Mouse (Mus musculus) heart, adult 18-20 months (tissue): ENCODE measurements around the gene Notch2. TPM values are rescaled to one million over a fixed set of nuclear protein-coding genes. Genes with fewer than 3 reads are reported as not detected.

Source experiments
- DNase-seq, 2 experiments: peaks; one replicate each; pipeline ENCODE4 v3.0.0; 2021 to 2022; ENCODE audit warnings: mixed read lengths in 1 of 2
- total RNA-seq, 2 experiments: library from RNA; stranded (reverse); gene quantifications; 2 replicates each; pipeline ENCODE4 v1.2.3; 2021

The Notch2 gene
- total RNA-seq, 2 experiments from 2014 or later = 15.2 to 17.6 TPM

DNA sequence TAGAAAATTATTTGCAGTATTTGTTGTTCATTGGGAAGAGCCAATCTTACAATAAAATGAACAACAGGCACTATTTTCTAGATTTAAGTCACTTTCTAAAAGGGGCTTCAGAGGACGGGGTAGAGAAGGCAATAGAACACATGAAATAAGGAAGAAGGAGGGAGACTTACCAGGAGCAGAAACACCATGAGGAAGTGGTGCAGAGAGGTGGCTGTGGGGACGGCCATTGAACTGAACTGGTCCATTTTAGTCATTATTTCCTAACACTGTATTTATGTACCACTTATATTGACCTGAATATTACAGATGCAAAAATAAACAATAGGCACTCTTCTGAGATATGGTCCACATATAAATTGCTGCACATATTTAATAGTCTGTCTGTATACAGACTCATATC, 143.7 kb downstream of the Notch2 start:
- DNase-seq = no peak

DNA sequence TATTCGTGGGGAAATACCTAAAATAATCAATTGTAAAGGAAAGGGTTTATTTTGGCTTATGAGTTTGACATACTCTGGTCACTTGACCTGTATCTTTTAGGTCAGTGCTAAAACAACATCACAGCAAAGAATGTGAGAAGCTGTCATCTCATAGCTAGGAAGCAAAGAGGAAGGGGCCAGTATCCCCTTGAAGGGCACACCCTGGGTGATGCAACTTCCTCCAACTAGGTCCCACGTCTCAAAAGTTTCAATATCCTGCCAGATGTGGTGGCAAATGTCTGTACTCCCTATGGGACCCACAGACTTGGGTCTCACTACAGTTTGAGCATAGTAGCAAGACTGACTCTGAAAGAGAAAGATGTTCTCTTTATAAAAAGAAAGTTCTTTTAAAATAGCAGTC, 144.3 kb downstream of the Notch2 start:
- DNase-seq = no peak

DNA sequence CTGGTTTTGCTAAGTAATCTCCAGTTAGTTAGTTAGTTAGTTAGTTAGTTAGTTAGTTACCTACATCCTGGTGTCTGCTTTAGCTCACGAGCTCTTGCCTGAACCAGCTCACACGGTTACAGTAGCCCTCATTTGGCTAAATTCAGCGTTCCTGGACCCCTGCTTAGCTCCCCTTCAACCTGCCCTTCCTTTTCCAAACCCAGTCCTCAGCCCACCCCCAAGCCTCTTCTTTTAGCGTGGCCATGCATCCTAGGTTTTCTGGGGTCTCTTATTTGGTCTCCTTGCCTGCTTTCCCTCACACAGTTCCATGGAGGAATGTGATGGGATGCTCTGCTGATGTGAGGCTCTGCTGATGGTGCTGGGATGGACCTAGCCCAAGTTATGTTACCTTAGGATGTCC, 145.3 kb downstream of the Notch2 start:
- DNase-seq = no peak

DNA sequence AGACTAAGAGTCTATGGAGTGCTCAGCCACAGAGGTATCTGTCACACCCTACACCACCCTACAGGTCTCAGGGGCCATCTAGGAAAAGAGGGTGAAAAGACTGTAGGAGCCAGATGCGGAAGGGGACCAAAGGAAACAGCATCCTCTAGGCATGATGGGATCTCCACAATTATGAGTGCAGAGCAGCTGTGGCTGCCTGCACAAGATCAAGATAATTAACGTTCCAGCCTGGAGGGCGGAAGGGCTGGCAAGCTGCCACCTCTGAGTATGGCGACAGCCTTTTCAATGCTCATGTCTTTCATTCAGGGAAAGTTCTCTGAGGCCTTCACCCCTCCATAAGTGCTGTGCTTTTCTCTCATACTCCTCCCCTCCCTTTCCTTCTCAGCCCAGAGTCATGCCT, 146.0 kb downstream of the Notch2 start:
- no peak for DNase-seq

DNA sequence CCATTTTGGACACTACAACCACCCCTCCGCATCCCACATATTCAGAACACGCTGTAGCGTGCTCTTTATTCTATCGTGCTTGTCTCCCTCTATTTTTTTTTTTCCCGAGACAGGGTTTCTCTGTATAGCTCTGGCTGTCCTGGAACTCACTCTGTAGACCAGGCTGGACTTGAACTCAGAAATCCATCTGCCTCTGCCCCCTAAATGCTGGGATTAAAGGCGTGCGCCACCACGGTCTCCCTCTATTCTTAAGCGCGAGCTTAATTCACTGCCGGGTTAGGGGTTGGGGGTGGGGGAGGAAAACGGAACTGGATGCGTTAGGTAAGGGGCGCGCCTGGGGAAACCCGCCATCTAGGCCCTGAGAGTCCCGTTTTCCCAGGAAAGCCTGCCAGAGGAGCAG, 147.0 kb downstream of the Notch2 start, which contains the start of gene Adam30:
Gene Adam30, plus strand, starts transcription at position 301 of the 400 bp plus-strand sequence.
- DNase-seq = no peak

DNA sequence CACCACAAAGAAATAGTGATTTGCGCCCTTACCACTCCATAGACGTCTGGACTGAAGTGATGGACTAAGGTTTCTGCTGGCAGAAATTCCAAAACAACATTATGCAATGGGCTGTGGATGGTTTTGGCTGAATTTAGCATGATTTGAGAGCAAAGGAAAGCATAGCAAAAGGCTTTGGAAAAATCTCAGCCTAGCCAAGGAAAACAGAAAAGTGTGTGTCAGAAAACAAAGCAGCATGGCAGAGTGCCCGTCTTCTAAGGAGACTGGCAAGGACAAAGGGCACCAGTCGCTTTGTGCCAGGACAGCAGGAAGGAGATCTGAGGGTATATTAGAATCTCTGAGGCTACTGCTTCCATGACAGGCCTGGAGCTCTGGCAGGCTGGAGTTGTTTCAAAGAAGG, 165.0 kb downstream of the Notch2 start:
- peak; percentile 67 to 70 for DNase-seq

DNA sequence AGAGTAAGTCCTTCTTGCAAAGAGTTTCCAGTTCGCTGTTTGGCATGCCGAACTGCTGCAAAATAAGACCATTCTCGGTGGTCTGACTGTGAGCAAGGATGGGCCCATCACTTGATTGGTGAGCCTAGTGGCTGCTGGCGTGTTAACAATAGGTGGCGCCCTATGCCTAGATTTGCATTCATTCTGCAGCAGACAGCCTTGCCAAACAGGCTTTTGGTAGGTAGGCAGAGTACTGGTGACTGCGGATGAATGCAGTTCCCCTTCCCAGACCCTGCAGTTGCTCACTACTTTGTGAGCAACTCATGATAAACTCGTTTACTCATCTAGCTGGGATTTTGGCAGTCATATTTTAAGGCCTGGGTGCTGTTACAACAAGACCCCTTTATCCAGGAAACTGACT, 167.5 kb downstream of the Notch2 start:
- peak; percentile 30 to 44 for DNase-seq

DNA sequence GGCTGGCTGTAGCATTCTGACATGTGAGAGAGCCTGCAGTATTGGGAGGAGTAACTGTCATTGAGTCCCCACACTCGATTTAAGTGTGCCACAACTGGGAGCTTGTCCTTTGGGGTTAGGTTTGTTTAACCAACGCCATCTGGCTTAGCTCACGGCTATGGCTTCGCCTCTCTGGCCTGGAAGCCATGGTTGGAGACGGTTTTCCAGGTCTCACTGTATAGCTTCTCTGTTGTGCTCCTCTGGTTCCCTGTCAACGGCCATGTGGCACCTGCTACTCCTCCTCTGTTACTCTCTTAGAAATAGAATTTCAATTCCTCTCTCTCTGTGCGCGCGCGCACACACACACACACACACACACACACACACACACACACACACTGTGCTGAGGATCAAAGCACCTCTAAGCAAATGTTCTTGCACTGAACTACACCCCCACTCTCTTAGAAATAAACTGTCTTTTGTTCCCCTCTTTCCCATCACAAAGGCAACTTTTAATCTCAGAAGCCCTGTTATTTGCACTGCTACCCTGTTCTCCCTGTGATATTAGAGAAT, 171.9 kb downstream of the Notch2 start:
- DNase-seq = no peak

DNA sequence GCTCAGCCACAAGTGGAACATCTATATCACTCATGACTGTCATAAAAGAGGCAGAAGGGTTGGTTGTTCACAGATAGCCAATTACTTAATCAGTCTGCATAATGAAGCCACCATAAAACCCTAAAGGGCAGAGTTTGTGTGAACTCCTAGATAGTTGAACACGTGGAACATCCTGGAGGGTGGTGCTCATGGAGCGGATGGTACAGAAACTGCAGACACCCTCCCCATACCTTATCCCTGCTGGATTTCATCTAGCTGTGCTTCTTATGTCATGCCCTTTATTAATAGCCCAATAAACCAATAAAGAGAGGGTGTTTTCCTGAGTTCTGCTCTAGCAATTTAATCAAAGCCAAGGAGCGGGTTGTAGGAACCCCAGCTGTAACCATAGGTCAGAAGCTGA, 174.4 kb downstream of the Notch2 start:
- no peak for DNase-seq

DNA sequence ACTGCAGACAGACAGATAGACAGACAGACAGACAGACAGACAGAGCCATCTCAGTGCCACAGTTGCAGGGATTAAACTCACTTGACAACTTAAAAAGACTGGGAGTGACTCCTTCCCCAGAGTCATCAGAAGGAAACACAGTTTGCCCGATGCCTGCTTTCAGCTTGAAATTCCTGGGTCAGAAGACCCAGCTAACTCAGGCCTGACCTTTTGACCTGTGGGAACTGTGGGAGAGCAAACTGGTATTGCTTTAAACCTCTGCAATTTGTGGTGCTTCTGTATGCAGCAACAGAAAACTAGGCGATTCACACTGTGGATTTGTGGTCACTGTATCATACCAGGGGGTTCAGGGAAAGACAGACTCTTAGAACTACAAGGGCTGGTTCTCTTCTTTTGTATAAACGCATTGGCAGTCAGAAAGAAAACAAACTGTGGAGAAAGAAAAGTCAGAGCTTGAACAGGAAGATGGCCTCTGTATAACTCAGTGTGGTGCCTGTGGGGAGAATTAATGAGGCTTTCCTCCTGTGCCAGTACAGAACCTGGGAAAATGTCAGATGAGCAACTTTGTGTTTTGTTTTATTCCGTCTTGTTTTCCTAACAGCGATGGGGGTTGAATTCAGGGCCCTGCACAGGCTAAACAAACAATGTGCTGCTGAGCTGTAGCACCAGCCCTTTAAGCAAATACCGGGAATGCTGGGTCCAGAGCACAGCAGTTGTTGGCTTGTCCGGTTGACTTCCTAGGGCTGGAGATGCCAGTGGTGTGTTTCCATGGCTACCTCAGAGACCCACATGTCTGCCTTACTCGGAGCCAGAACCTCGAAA, 184.6 kb downstream of the Notch2 start:
- DNase-seq = no peak

DNA sequence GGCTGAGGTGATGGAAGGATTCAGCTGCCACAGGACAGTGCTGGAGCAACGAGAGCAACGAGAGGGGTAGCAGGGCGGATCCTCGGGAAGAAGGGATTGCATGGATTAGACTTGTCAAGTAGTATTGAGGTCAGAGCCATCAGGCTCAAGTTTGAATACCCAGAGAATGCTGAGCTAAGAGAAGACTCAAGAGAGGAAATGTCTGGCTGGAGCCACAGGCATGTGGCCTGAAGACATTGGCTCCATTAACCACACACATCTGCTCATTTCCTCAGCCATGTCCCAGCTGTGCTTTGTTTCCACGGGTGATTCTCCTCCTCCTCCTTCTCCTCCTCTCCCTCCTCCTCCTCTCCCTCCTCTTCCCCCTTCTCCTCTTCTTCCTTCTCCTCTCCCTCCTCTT, 186.4 kb downstream of the Notch2 start:
- DNase-seq = peak; percentile 38 to 67

Other genes starting within 250 kb of the Notch2 start
- 1,000 to 10,000 TPM; 1,617 to 1,852 TPM for gene Pde4dip, start 124.8 kb upstream of the Notch2 start, total RNA-seq
- 10 to 100 TPM; 49.2 to 52.3 TPM for gene Sec22b, start 112.3 kb upstream of the Notch2 start, total RNA-seq
- not detected for gene Adam30, start 147.1 kb downstream of the Notch2 start, total RNA-seq
- not detected for gene Reg4, start 208.6 kb downstream of the Notch2 start, total RNA-seq